Mouse (Mus musculus): ENCODE results near the gene Il33. TPM values are rescaled to one million over a fixed set of nuclear protein-coding genes. Genes with fewer than 3 reads are reported as not detected.
A peak's percentile ranks its signal among the peaks of the same experiment; 100 is the strongest.
"Not testable (repeated sequence)": the region's sequence is repeated elsewhere in the genome, so short reads cannot be mapped to it uniquely, and the experiment has no call there.

The Il33 gene
- polyA plus RNA-seq, 1 experiment from 2014 or later, result 0.38 TPM

DNA sequence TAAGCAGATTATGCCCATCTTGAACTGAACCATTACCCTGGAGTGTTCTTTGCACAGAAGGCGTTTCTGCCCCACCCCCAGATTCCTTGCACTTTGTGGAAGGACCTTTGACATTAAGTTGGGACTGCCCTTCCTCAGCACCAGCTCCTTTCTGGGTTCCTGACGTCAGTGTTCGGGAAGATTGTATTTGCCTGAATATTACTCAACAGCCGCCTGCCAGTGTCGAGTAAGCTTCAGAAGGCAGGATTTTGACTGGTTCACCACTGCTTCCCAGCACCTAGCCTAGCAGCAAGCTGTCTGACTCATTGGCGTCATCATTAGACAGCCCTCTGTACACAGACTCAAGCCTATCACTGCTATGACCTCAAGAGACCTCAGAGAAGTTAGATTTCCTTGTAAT lies 17.4 kb downstream of the Il33 start:
- Histone ChIP-seq H3K9ac (replicated peaks) (no peak overlapping the region), H3K9me3 (no peaks in the 10 kb centered on the region), H3K27ac (replicated peaks) (no peak overlapping the region), H3K27me3 (0 out of 2 replicates have a peak, but pooled peaks cover 4% of the 10 kb centered on the region), H3K36me3 (no peaks in the 10 kb centered on the region), H3K4me2 (replicated peaks) (no peak overlapping the region), H3K4me1 (peaks cover 18% of the 10 kb centered on the region; the same call in 1 of the 2 replicates), H3K4me3 (no peak overlapping the region)
- no peak for ATAC-seq (ENCODE audit: low FRiP score, low read depth)
- 77% methylated on average over 6 of the region's 6 CpGs for WGBS

DNA sequence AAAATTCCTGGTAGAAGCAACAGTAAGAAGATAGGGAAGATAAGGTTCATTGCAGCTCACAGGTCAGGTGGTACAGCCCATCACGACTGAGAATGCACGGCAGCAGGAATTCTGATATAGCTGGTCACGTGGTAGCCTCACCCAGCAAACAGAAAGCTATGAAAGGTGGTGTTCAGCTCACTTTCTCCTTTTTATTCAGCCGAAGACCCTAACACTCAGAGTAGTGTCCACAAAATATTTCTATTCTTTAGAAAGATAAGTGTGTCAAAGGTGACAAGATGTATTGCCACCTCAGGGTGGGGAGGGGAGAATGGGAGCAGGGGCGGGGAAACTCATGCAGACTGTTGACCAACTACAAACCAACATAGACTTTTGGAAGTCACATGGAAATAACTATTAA lies 19.5 kb downstream of the Il33 start:
- 0 out of 2 replicates have a peak, but pooled peaks cover 4% of the 10 kb centered on the region for H3K27me3 ChIP-seq
- H3K9ac ChIP-seq (replicated peaks), result no peak overlapping the region
- H3K9me3 ChIP-seq, result no peaks in the 10 kb centered on the region
- H3K4me3 ChIP-seq, result no peak overlapping the region
- WGBS, result 87% methylated on average over 5 of the region's 5 CpGs
- peaks cover 30% of the 10 kb centered on the region; the same call in 1 of the 2 replicates for H3K4me1 ChIP-seq
- H3K4me2 ChIP-seq (replicated peaks), result no peak overlapping the region
- ATAC-seq (ENCODE audit: low FRiP score, low read depth), result no peak
- H3K27ac ChIP-seq (replicated peaks), result no peak overlapping the region
- no peaks in the 10 kb centered on the region for H3K36me3 ChIP-seq

DNA sequence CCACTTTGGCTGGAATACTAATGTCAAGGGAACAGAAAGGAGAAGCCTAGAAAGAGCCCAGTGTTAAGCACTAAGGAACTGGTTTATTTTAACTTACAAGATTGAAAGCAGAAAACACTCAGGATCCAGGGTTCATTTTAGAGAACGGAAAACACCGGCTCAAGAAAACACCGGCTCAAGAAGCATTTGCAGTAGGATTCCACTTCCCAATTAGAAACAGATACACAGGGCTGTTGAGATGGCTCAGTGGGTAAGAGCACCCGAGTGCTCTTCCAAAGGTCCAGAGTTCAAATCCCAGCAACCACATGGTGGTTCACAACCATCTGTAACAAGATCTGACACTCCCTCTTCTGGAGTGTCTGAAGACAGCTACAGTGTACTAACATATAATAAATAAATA lies 20.0 kb downstream of the Il33 start:
- H3K4me1 ChIP-seq, result peaks cover 30% of the 10 kb centered on the region; the same call in 1 of the 2 replicates
- 79% methylated on average over 4 of the region's 4 CpGs for WGBS

DNA sequence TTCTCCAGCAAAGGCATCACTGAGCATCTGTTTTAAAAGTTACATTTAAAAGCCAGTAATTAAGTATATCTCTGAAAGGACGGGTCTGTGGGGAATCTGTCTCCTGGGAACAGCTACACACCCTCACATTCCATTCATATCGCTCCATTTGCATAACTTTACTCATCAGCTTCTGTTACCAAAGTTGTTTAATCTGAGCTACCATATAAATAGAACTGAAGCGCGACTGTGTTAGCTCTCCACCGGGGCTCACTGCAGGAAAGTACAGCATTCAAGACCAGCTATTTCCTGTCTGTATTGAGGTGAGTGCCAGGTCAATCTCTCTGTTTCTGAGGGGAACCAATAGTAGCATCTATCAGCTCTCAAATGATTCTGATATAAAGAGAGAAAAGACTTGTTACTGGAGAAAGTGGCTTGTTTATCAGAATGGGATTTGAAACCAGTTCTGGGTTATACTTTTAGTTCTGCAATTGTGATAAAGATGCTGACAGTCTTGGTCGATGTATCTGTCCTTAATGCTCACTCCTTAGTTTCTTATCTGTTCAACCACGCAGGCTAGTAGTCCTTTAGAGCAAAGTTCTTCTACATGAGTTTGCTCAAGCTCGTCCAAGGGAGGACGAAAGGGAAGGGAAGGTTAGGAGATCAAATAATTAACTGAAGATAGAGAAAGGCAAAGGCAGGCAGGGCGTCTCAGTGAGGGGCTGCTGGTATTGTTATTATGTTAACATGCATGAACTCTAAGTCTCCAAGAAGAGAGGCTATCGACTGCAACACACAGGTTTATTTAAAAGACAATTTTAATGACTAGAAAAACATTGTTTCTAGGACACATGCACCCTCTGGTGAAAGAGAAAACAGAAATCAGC lies 20.9 kb downstream of the Il33 start:
- no peak overlapping the region for H3K27ac ChIP-seq (replicated peaks)
- WGBS, result 13% methylated on average over 11 of the region's 11 CpGs
- peak overlapping the region; percentile 11; the same call in 1 of the 2 replicates for H3K4me2 ChIP-seq (replicated peaks)

More for the DNA sequence above, 20.0 kb downstream of the Il33 start:
- not testable (repeated sequence) for H3K9me3 ChIP-seq; H3K27me3 ChIP-seq; ATAC-seq (ENCODE audit: low FRiP score, low read depth); H3K9ac ChIP-seq (replicated peaks); H3K36me3 ChIP-seq; H3K4me2 ChIP-seq (replicated peaks); H3K27ac ChIP-seq (replicated peaks); H3K4me3 ChIP-seq

DNA sequence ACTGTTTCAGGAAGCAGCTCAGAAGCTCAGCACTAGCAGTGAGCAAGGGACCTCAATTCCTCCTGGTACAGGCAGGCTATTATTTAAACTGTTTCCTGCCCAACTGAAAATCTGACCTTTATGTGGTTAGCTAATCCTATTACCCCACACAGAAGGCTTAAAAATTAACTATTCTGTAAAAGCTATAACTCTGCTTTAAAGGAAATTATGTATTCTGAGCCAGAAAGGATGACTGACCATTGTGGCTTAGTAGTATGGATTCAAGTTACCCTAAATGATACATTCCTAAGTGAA lies 21.5 kb downstream of the Il33 start:
- no peaks in the 10 kb centered on the region for H3K9me3 ChIP-seq
- no peak overlapping the region for H3K9ac ChIP-seq (replicated peaks)
- H3K4me3 ChIP-seq, result no peak overlapping the region
- no peak overlapping the region for H3K27ac ChIP-seq (replicated peaks)
- H3K27me3 ChIP-seq, result 0 out of 2 replicates have a peak, but pooled peaks cover 4% of the 10 kb centered on the region
- no peaks in the 10 kb centered on the region for H3K36me3 ChIP-seq
- H3K4me1 ChIP-seq, result peaks cover 30% of the 10 kb centered on the region; the same call in 1 of the 2 replicates
- no peak for ATAC-seq (ENCODE audit: low FRiP score, low read depth)
- peak overlapping the region; percentile 11; the same call in 1 of the 2 replicates for H3K4me2 ChIP-seq (replicated peaks)

More for the DNA sequence above, 20.9 kb downstream of the Il33 start:
- Histone ChIP-seq H3K27me3 (0 out of 2 replicates have a peak, but pooled peaks cover 4% of the 10 kb centered on the region), H3K4me3 (no peak overlapping the region), H3K9me3 (no peaks in the 10 kb centered on the region), H3K9ac (replicated peaks) (no peak overlapping the region), H3K36me3 (no peaks in the 10 kb centered on the region), H3K4me1 (peaks cover 30% of the 10 kb centered on the region; the same call in 1 of the 2 replicates)
- no peak for ATAC-seq (ENCODE audit: low FRiP score, low read depth)

DNA sequence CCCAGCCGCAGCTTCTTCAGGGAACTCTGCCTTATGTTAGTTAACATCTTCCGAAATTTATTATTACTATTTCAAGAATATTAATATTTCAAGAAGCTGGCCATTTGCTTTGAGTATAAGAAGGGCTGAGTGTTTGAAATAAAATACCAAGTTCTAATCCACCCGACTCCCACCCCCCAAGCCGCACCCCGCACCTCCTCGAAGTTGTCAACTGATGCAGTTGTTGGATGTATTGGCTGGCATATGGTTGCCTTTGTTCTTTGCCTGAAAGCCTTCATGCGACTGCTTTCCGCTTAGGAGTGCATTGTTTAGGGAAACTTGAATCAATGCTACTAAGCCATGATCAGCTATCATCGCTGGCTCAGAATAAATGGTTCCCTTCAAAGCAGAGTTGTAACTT lies 22.1 kb downstream of the Il33 start:
- Histone ChIP-seq H3K9me3 (no peaks in the 10 kb centered on the region), H3K4me2 (replicated peaks) (no peak overlapping the region), H3K27me3 (0 out of 2 replicates have a peak, but pooled peaks cover 4% of the 10 kb centered on the region), H3K4me3 (no peak overlapping the region), H3K4me1 (peaks cover 30% of the 10 kb centered on the region; the same call in 1 of the 2 replicates), H3K27ac (replicated peaks) (no peak overlapping the region), H3K36me3 (no peaks in the 10 kb centered on the region), H3K9ac (replicated peaks) (no peak overlapping the region)
- 53% methylated on average over 9 of the region's 9 CpGs for WGBS
- peak; percentile 24; the same call in 1 of the 2 replicates for ATAC-seq (ENCODE audit: low FRiP score, low read depth)

DNA sequence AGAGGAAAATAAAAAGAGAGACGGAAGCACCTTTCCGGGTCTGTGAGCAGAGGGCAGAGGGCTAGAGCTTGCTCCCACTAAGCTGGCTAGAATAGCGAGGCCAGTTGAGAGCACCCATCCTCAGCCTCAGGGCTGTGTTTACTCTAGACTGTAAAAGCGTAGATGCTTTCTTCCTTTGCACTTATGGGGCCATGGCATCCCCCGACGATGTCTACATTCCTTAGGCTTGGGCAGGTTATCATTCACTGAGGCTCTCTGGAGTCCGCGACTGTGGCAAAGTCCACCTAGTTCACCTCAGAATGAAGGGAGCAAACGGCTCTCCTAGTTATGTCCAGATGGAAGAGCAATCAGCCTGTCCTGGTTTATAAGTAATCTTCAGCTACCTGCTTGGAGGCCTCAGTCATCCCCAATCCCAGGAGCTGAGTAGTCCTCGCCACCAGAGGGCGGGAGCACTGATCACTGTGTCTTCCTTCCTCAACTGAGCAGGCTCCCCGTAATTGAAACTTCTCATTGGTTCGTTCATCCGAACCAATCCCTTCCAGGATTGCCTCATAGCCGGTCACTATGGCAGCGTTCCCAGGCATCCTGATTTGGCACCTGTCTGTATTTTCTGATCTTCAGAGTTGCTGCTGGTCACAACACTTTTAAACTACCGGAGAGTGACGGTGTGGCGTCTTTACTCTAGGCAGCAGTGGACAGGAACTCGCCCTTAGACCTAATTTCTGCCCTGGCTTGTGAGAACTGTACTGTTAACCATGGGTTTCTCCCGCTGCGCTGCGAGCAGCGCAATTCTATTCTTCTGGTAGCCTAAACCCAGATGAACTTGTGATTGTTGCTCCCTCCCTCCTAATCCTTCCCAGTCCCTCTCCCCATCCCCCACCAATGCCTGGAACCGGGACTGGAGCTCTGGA lies 23.2 kb downstream of the Il33 start:
- H3K4me1 ChIP-seq, result peaks cover 30% of the 10 kb centered on the region; the same call in 1 of the 2 replicates
- no peaks in the 10 kb centered on the region for H3K27me3 ChIP-seq
- H3K9me3 ChIP-seq, result no peaks in the 10 kb centered on the region
- H3K4me3 ChIP-seq, result peak overlapping the region; percentile 42
- 24% methylated on average over 25 of the region's 25 CpGs for WGBS
- H3K27ac ChIP-seq (replicated peaks), result no peak overlapping the region
- ATAC-seq (ENCODE audit: low FRiP score, low read depth), result peak; percentile 87
- H3K9ac ChIP-seq (replicated peaks), result no peak overlapping the region; the same call in 1 of the 2 replicates
- peak overlapping the region; percentile 64 for H3K4me2 ChIP-seq (replicated peaks)
- no peaks in the 10 kb centered on the region for H3K36me3 ChIP-seq

DNA sequence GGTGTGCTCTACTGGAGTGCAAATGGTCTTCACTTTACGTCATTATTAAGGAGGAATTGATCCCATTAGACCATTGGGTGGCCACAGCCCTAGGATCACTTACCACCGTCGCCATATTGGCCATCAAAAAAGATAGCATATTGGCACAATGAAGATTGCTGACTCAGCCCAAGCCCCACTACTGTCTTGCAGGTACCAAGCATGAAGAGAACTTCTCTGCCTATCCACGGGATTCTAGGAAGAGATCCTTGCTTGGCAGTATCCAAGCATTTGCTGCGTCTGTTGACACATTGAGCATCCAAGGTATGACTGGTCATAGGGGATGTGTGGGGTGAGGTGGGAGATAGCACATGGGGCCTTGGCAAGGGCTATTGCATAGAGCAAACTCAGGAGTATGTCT lies 27.6 kb downstream of the Il33 start:
- Histone ChIP-seq H3K4me2 (replicated peaks) (no peak overlapping the region), H3K27ac (replicated peaks) (no peak overlapping the region), H3K4me3 (no peak overlapping the region), H3K9ac (replicated peaks) (no peak overlapping the region), H3K4me1 (peaks cover 11% of the 10 kb centered on the region; the same call in 1 of the 2 replicates), H3K27me3 (no peaks in the 10 kb centered on the region), H3K36me3 (no peaks in the 10 kb centered on the region), H3K9me3 (no peaks in the 10 kb centered on the region)
- WGBS, result 93% methylated on average over 5 of the region's 5 CpGs
- ATAC-seq (ENCODE audit: low FRiP score, low read depth), result no peak

DNA sequence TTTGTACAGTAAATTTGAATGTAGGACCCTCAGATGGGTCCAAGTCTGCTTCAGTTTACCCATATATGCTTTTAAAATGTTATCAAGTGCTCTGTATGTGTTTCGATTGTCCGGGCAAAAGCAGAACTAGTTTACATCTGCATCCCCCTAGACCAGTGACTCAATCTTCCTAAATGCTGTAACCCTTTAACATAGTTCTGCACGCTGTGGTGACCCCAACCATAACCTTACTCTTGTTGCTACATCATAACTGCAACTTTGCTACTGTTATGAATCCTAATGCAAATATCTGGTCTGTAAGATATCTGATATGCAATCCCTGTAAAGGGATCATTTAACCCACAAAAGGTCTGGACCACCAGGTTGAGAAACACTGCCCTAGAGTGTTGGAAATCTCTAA lies 28.9 kb downstream of the Il33 start:
- H3K36me3 ChIP-seq, result no peaks in the 10 kb centered on the region
- no peaks in the 10 kb centered on the region for H3K27me3 ChIP-seq
- no peak overlapping the region for H3K4me3 ChIP-seq
- no peak for ATAC-seq (ENCODE audit: low FRiP score, low read depth)
- no peaks in the 10 kb centered on the region for H3K9me3 ChIP-seq
- WGBS, result 91% methylated on average over 3 of the region's 3 CpGs
- H3K4me1 ChIP-seq, result peaks cover 2% of the 10 kb centered on the region; the same call in 1 of the 2 replicates
- H3K27ac ChIP-seq (replicated peaks), result no peak overlapping the region
- no peak overlapping the region for H3K9ac ChIP-seq (replicated peaks)
- H3K4me2 ChIP-seq (replicated peaks), result no peak overlapping the region

DNA sequence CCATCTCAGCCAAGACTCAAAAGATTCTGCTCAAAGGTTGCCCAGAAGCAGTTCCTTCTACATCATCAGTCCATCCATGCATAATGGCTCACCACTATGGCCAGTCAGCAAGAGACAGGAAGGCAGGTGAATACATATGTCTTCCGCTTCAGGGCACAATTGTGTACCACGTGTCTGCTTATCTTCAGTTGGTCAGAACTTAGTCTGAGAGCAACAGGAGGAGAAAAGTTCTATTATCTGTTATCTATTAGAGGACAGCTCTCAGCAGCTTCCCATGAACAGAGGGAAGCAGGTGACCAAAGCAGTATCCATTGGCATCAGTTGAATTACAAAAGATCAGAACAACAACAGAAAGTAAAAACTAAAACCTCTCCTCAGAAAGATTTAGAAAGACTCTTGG lies 30.5 kb downstream of the Il33 start:
- Histone ChIP-seq H3K9me3 (no peaks in the 10 kb centered on the region), H3K27me3 (no peaks in the 10 kb centered on the region), H3K4me1 (no peaks in the 10 kb centered on the region), H3K9ac (replicated peaks) (no peak overlapping the region), H3K36me3 (no peaks in the 10 kb centered on the region), H3K4me2 (replicated peaks) (no peak overlapping the region), H3K27ac (replicated peaks) (no peak overlapping the region), H3K4me3 (no peak overlapping the region)
- no peak for ATAC-seq (ENCODE audit: low FRiP score, low read depth)
- 79% methylated on average over 2 of the region's 2 CpGs for WGBS

DNA sequence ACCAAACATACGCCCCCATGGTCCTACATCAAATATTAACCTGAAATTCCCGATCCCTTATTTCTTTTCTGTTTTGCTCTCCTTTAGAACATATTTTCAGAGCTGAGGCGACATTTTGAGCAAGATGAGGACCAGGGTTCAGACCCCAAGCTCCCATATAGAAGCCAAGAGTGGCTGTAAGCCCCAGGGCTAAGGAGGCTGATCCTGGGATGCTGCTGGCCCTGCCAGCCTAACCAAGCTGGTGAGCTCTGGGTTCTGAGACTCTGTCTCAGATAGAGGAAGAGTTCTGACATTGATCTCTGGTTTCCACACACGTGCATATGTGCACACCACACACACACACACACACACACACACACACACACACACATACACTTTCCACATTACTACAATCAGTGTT lies 36.0 kb downstream of the Il33 start:
- Histone ChIP-seq H3K4me1 (no peaks in the 10 kb centered on the region), H3K9ac (replicated peaks) (no peak overlapping the region), H3K9me3 (no peaks in the 10 kb centered on the region), H3K4me3 (no peak overlapping the region), H3K27ac (replicated peaks) (no peak overlapping the region), H3K36me3 (no peaks in the 10 kb centered on the region), H3K27me3 (no peaks in the 10 kb centered on the region), H3K4me2 (replicated peaks) (no peak overlapping the region)
- WGBS, result 84% methylated on average over 4 of the region's 4 CpGs
- no peak for ATAC-seq (ENCODE audit: low FRiP score, low read depth)

DNA sequence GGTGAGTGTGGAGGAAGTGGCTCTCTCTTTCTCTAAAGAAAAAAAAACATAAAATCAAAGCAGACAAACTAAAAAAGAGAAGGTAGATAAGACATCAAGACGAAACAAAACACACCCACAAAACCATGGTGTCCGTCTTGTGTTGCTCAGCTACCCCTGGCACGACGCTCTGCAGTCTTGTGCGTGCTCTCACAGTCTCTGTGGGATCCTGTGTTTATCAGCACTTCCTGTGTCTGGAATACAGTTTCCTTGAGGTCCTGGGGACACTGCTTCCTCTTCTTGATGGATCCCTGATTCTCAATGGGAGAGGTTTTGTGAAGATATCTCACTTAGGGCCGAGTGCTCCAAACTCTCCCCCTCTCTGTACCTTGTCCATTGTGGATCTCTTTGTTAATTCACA lies 36.9 kb downstream of the Il33 start:
- no peak overlapping the region for H3K4me3 ChIP-seq
- H3K9me3 ChIP-seq, result peaks cover 6% of the 10 kb centered on the region; the same call in 1 of the 2 replicates
- no peak overlapping the region for H3K27ac ChIP-seq (replicated peaks)
- H3K9ac ChIP-seq (replicated peaks), result no peak overlapping the region
- WGBS, result 91% methylated on average over 6 of the region's 6 CpGs
- H3K36me3 ChIP-seq, result no peaks in the 10 kb centered on the region
- ATAC-seq (ENCODE audit: low FRiP score, low read depth), result no peak
- no peak overlapping the region for H3K4me2 ChIP-seq (replicated peaks)
- no peaks in the 10 kb centered on the region for H3K27me3 ChIP-seq
- no peaks in the 10 kb centered on the region for H3K4me1 ChIP-seq

Measured in midbrain, embryonic 12.5 days (tissue).